Mouse (Mus musculus) right cerebral cortex, postnatal 25 days (tissue): Measurements from ENCODE around the gene Zfp81.
"Not testable (repeated sequence)": the region's sequence is repeated elsewhere in the genome, so short reads cannot be mapped to it uniquely, and the experiment has no call there.

Experiments used
- DNase-seq: peaks from one replicate; pipeline ENCODE4 v3.0.0; 2022

Zfp81 gene

GRCm38 (mm10) chr17:33358411-33359384 lies at the start of gene Zfp81:
Zfp81 (minus strand) TSS chr17:33358878.
- peak; percentile 86 for DNase-seq

- peak; percentile 85 for DNase-seq
Measured at GRCm38 (mm10) chr17:33394182-33395034, 35.7 kb upstream of the Zfp81 start, which contains the start of gene Zfp101. Zfp101 (minus strand) TSS chr17:33394641.

- no peak for DNase-seq
Measured at GRCm38 (mm10) chr17:33392271-33392670, 33.6 kb upstream of the Zfp81 start.

GRCm38 (mm10) chr17:33385705-33386104 lies 27.0 kb upstream of the Zfp81 start:
- no peak for DNase-seq

GRCm38 (mm10) chr17:33372795-33373194 lies 14.1 kb upstream of the Zfp81 start:
- DNase-seq, result no peak

GRCm38 (mm10) chr17:33352981-33353380 lies 5.7 kb downstream of the Zfp81 start:
- DNase-seq, result no peak

- not testable (repeated sequence) for DNase-seq
Measured at GRCm38 (mm10) chr17:33289876-33290149, 68.9 kb downstream of the Zfp81 start.

GRCm38 (mm10) chr17:33289039-33289875 lies 69.4 kb downstream of the Zfp81 start, which contains the start of gene Zfp955b:
Zfp955b (plus strand) TSS chr17:33289544.
- not testable (repeated sequence) for DNase-seq
